Mouse (Mus musculus): ENCODE measurements at regions not wholly inside any gene's neighbourhood (a gene's known extent, or its start where the extent isn't known, plus 50 kb on each side); places are given as distances from the start of the nearest gene placed in this dataset.

DNA sequence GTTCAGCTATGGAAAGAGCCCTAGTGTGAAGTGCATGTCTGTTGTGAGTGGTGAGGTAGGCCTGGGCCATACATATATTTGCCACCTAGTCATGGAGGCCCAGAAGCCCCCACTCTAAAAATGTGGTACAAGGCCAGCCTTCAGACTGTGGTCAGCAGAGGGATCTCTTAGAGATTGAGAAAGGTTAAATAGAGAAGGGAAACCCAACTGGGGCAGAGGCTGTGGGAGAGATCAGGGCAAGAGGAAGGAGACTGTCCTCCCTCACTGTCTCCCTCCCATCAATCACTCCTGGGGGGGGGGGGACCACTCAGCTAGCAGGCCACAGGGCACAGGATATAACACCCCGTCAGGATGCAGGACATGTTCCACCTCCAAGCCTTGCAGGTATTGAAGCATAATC, 86.1 kb downstream of the Zfp36l2 start:
- Histone ChIP-seq H3K27me3 (peaks cover 10% of the 10 kb centered on the region; the same call in 1 of the 2 replicates), H3K9ac (replicated peaks) (no peak overlapping the region), H3K4me2 (replicated peaks) (no peak overlapping the region), H3K36me3 (no peaks in the 10 kb centered on the region), H3K27ac (replicated peaks) (no peak overlapping the region), H3K4me1 (peaks cover 28% of the 10 kb centered on the region), H3K4me3 (no peak overlapping the region), H3K9me3 (no peaks in the 10 kb centered on the region)
- ATAC-seq (ENCODE audit: low FRiP score, low read depth): no peak
- whole genome bisulfite sequencing: 92% methylated on average over 1 of the region's 1 CpGs

DNA sequence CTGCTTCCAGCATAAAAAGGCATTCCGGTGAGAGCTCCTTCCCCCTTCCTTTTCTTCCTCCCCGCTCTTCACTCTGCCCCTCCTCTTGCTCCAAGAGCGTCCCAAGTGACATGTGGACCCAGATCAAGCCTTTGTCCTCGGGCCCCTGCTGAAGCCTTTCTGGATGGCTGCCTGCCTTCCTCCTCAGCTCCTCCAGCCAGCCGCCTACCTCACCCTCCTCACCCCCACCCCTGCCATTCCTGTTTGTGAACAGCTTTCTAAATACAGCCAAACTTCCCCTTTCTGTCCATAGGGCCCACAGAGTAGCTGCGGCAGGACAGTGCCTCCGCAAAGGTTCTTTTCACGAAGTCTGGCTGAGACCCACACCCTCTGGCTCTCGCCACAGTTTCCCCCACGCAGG, 87.2 kb downstream of the Zfp36l2 start:
- peak overlapping the region; percentile 5; the same call in 1 of the 2 replicates for H3K27ac ChIP-seq (replicated peaks)
- H3K4me2 ChIP-seq (replicated peaks): no peak overlapping the region
- ATAC-seq (ENCODE audit: low FRiP score, low read depth): no peak
- H3K36me3 ChIP-seq: no peaks in the 10 kb centered on the region
- no peak overlapping the region for H3K9ac ChIP-seq (replicated peaks)
- WGBS: 43% methylated on average over 10 of the region's 10 CpGs
- H3K4me1 ChIP-seq: peaks cover 38% of the 10 kb centered on the region
- H3K9me3 ChIP-seq: no peaks in the 10 kb centered on the region
- H3K27me3 ChIP-seq: peaks cover 10% of the 10 kb centered on the region; the same call in 1 of the 2 replicates
- no peak overlapping the region for H3K4me3 ChIP-seq

DNA sequence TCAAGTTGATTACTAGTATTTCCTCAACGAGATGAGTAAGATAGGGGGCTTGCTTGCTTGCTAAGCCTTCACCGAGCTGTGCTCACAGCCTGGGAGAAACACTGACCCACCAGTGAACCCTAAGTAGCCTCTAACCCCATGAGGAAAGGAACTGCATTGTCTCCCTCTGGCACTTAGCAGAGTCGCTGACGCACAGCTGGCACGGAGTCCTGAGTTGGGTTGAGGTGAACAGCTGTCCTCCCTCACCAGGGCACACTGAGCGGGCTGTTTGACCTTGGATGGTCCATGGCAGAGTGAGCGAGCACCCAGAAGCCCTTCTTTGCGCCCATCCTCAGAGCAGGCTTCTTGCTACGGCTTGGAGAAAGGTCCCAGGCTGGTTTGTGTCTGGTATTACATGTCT, 88.0 kb downstream of the Zfp36l2 start:
- Histone ChIP-seq H3K27ac (replicated peaks) (no peak overlapping the region), H3K4me1 (peaks cover 40% of the 10 kb centered on the region), H3K4me2 (replicated peaks) (no peak overlapping the region), H3K4me3 (no peak overlapping the region), H3K27me3 (peaks cover 10% of the 10 kb centered on the region; the same call in 1 of the 2 replicates), H3K9me3 (no peaks in the 10 kb centered on the region), H3K36me3 (no peaks in the 10 kb centered on the region), H3K9ac (replicated peaks) (no peak overlapping the region)
- no peak for ATAC-seq (ENCODE audit: low FRiP score, low read depth)
- 91% methylated on average over 9 of the region's 9 CpGs for WGBS

DNA sequence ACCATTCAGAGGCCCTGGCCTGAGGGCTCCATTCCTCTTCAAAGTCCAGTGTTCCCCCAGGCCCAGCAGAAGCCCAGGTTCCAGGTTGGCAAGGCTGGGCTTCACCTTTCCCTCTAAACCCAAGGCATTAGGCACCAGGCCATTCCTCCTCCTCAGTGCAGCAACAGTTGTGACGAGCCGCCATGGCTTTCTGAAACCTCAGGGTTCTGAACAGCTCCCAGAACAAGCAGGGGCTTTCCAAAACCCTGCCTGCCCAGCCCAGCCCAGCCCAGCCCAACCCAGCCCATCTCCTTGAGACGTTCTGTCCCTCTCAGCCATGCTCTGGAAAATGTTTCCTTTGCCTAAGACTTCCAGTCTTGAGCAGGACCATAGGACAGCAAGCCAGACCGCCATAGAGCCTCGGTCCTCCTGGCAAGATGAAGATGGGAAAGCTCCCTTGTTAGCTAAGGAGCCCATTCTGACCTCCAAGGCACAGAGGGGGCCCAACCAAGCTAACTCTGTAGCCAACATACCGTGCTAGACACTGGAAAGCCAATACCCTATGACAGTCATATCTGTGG, 89.8 kb downstream of the Zfp36l2 start:
- Histone ChIP-seq H3K4me1 (peaks cover 40% of the 10 kb centered on the region), H3K9me3 (no peaks in the 10 kb centered on the region), H3K9ac (replicated peaks) (no peak overlapping the region), H3K4me2 (replicated peaks) (no peak overlapping the region), H3K36me3 (no peaks in the 10 kb centered on the region), H3K4me3 (no peak overlapping the region), H3K27ac (replicated peaks) (peak overlapping the region; percentile 90), H3K27me3 (peaks cover 10% of the 10 kb centered on the region; the same call in 1 of the 2 replicates)
- ATAC-seq (ENCODE audit: low FRiP score, low read depth): no peak
- WGBS: 87% methylated on average over 6 of the region's 6 CpGs

DNA sequence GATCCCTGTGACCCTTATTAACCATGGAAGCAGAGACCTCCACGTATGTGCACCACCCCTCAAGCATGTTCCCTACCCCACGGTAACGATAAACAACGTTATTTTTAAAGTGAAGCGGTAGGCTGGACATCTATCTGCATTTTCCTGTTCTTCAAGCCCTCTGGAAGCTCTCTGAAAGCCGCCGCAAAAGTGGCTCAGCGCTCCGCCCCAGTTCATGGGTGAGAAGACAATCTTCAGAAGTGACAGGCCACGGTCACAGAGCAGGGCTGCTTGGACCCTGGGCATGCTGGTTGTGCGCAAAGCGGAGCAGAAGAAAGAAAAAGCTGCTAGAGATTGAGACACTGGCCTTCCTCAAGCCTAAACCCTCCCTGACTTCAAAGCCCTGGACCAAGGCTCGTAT, 90.5 kb downstream of the Zfp36l2 start:
- ATAC-seq (ENCODE audit: low FRiP score, low read depth): no peak
- Histone ChIP-seq H3K4me3 (no peak overlapping the region), H3K4me2 (replicated peaks) (peak overlapping the region; percentile 50), H3K9ac (replicated peaks) (peak overlapping the region; percentile 42; the same call in 1 of the 2 replicates), H3K9me3 (no peaks in the 10 kb centered on the region), H3K27ac (replicated peaks) (peak overlapping the region; percentile 90), H3K36me3 (no peaks in the 10 kb centered on the region), H3K27me3 (peaks cover 10% of the 10 kb centered on the region; the same call in 1 of the 2 replicates), H3K4me1 (peaks cover 40% of the 10 kb centered on the region)
- WGBS: 44% methylated on average over 13 of the region's 13 CpGs

DNA sequence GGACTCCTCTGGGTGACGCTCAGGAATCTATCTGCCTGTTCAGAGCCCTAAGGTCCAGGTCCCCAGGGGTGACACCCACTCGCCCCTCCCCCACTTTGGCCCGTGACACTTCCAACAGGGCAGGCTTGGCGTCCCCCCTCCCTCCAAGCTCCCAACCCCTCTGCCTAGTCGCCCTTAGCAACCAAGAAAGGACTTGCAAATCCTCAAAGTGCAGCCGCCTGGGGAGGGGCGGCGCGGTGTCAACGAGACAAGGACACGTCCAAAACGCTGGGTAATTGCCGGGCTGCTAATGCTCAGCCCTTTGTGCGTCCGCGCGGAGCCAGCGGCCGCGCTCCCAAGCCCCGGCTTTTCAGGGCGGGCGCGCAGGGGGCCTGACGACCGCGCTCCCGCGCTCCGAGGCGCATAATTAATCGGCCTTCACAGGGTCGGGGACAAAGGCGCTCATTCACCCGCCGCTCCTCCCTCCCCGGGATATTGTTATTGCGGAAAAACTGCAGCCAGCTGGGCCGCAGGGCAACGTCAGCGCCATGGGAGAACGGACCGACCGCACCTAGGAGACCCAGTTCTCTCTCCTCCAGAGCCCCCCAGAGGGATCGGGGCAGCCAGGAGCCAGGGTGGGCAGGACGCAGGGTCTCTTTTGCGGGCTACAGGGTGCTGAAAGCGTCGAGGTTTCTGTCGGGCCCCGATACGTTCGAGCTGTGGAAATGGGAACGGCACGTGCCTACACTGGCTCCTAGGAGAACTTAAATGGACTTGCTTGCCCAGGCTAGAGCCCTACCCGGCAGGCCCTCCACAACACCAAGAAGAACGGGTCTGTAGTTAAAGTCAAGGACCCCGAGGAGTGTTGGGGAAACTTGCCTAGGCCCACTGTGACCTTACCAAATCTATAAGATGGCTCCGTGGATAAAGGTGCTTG, 91.1 kb downstream of the Zfp36l2 start:
- Histone ChIP-seq H3K36me3 (no peaks in the 10 kb centered on the region), H3K9ac (replicated peaks) (peak overlapping the region; percentile 42), H3K4me2 (replicated peaks) (peak overlapping the region; percentile 50), H3K27ac (replicated peaks) (peak overlapping the region; percentile 90), H3K4me1 (peaks cover 40% of the 10 kb centered on the region), H3K9me3 (no peaks in the 10 kb centered on the region), H3K4me3 (peak overlapping the region; percentile 29), H3K27me3 (peaks cover 10% of the 10 kb centered on the region; the same call in 1 of the 2 replicates)
- peak; percentile 97 for ATAC-seq (ENCODE audit: low FRiP score, low read depth)
- 1% methylated on average over 59 of the region's 59 CpGs for WGBS

DNA sequence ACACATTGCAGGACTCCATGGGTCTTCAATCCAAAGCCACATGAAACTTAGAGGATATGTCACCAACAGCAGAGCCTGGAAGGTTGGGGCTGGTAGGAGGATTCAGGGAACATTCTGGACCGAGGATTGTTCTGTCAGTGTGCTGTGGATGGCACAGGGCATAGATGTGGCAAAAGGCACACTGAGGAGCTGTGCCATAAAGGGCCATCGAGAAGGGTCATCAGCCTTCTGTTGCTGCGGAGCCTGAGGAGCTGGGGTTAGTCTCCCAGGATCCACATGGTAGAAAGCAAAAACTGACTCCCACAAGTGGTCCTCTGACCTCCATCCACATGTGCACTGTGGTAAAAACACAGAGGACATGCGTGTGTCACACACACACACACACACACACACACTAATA, 91.9 kb downstream of the Zfp36l2 start:
- no peak overlapping the region for H3K4me3 ChIP-seq
- H3K27me3 ChIP-seq: peaks cover 10% of the 10 kb centered on the region; the same call in 1 of the 2 replicates
- H3K4me1 ChIP-seq: peaks cover 38% of the 10 kb centered on the region
- H3K4me2 ChIP-seq (replicated peaks): peak overlapping the region; percentile 50
- H3K36me3 ChIP-seq: no peaks in the 10 kb centered on the region
- H3K27ac ChIP-seq (replicated peaks): peak overlapping the region; percentile 90
- H3K9ac ChIP-seq (replicated peaks): peak overlapping the region; percentile 42; the same call in 1 of the 2 replicates
- no peaks in the 10 kb centered on the region for H3K9me3 ChIP-seq
- 14% methylated on average over 4 of the region's 4 CpGs for WGBS
- ATAC-seq (ENCODE audit: low FRiP score, low read depth): peak; percentile 18

DNA sequence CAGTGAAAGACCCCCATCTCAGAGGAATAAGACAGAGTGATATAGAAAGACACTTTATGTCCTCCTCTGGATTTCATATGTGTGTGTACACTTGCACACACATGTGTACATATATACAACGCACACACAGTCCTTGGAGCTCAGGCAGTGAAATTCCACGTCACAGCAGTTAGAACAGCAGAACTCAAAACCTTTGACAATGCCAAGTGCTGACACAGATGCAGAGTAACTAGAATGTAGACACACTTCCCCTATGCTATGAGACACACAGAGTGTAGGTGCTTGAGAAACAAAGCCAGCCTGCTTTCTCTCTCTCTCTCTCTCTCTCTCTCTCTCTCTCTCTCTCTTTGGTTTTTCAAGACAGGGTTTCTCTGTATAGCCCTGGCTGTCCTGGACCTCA, 92.7 kb downstream of the Zfp36l2 start:
- H3K27me3 ChIP-seq: peaks cover 10% of the 10 kb centered on the region; the same call in 1 of the 2 replicates
- ATAC-seq (ENCODE audit: low FRiP score, low read depth): no peak
- H3K36me3 ChIP-seq: no peaks in the 10 kb centered on the region
- WGBS: 79% methylated on average over 2 of the region's 2 CpGs
- H3K4me3 ChIP-seq: no peak overlapping the region
- H3K9ac ChIP-seq (replicated peaks): no peak overlapping the region
- no peak overlapping the region for H3K4me2 ChIP-seq (replicated peaks)
- no peaks in the 10 kb centered on the region for H3K9me3 ChIP-seq
- H3K4me1 ChIP-seq: peaks cover 31% of the 10 kb centered on the region
- H3K27ac ChIP-seq (replicated peaks): peak overlapping the region; percentile 90; the same call in 1 of the 2 replicates

DNA sequence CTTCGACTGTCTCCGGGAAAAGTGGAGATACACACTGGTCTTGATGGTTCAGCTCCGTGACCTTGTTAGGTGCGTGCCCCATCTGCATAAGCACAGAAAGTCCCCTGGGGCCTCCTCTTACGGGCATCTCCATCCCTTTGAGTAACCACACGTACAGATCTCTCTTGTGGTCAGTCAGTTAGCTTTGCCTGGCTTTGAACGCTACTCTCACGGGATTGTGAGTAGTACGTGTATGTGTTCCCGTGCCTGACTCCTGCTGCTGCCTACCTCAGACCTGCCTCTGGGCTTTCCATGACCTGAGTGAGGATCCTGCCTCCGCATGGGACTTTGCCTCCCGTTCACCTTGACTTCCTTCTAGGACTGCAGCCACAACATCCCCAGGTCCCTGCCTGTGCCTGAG, 101.4 kb downstream of the Zfp36l2 start:
- H3K9ac ChIP-seq (replicated peaks): no peak overlapping the region
- no peak overlapping the region for H3K27ac ChIP-seq (replicated peaks)
- H3K27me3 ChIP-seq: peaks cover 6% of the 10 kb centered on the region; the same call in 1 of the 2 replicates
- WGBS: 87% methylated on average over 12 of the region's 12 CpGs
- ATAC-seq (ENCODE audit: low FRiP score, low read depth): no peak
- H3K4me3 ChIP-seq: no peak overlapping the region
- H3K9me3 ChIP-seq: no peaks in the 10 kb centered on the region
- no peak overlapping the region for H3K4me2 ChIP-seq (replicated peaks)
- H3K36me3 ChIP-seq: no peaks in the 10 kb centered on the region
- H3K4me1 ChIP-seq: peaks cover 25% of the 10 kb centered on the region

DNA sequence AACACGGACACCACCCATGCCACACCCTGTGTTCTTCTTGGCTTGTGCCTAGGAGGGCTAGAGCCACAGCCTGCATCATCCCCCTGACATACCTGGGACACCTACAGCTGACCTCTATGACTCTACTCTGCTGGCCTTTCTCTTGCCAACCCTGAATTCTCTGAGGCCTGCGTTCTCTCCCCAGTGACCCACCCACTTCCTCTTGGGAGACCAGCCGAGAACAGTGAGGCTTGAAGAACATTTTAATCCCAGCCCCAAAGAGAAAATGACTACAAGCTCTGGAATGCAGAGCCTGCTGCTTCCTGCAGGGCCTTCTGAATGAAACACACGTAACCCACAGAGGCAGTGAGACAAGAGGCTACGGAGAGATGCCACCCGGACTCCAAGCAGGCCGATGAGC, 102.0 kb downstream of the Zfp36l2 start:
- H3K36me3 ChIP-seq: no peaks in the 10 kb centered on the region
- ATAC-seq (ENCODE audit: low FRiP score, low read depth): no peak
- no peak overlapping the region for H3K4me3 ChIP-seq
- H3K4me2 ChIP-seq (replicated peaks): no peak overlapping the region
- H3K9ac ChIP-seq (replicated peaks): no peak overlapping the region
- H3K27me3 ChIP-seq: peaks cover 6% of the 10 kb centered on the region; the same call in 1 of the 2 replicates
- no peaks in the 10 kb centered on the region for H3K9me3 ChIP-seq
- no peak overlapping the region for H3K27ac ChIP-seq (replicated peaks)
- WGBS: 21% methylated on average over 7 of the region's 7 CpGs
- H3K4me1 ChIP-seq: peaks cover 25% of the 10 kb centered on the region

DNA sequence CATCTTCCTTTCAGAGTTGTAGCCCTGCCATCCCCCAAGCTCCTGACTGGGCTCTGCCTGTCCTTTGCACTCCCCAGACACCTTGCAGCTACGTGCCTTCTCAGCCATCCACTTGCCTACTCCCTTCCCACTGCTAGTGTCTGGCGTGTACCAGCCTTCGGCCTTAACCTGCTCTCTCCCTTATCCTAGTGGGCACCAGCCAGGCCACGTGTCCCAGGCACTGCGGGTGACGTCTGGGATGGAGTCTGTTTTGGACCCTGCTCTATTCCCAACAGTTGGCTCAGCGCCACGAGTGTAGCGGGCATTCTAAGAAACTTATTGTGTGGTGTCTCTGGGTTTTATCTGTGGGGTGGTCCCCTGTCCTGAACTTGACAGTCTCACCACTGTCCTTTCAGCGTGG, 102.5 kb downstream of the Zfp36l2 start:
- peaks cover 25% of the 10 kb centered on the region for H3K4me1 ChIP-seq
- H3K9me3 ChIP-seq: no peaks in the 10 kb centered on the region
- H3K4me2 ChIP-seq (replicated peaks): no peak overlapping the region
- no peaks in the 10 kb centered on the region for H3K36me3 ChIP-seq
- H3K27me3 ChIP-seq: peaks cover 6% of the 10 kb centered on the region; the same call in 1 of the 2 replicates
- ATAC-seq (ENCODE audit: low FRiP score, low read depth): no peak
- no peak overlapping the region for H3K9ac ChIP-seq (replicated peaks)
- WGBS: 82% methylated on average over 10 of the region's 10 CpGs
- H3K27ac ChIP-seq (replicated peaks): no peak overlapping the region
- H3K4me3 ChIP-seq: no peak overlapping the region

All from midbrain, embryonic 12.5 days (tissue).